ENCODE assay signal across 8 mouse cellular contexts in the genomic region with DNA sequence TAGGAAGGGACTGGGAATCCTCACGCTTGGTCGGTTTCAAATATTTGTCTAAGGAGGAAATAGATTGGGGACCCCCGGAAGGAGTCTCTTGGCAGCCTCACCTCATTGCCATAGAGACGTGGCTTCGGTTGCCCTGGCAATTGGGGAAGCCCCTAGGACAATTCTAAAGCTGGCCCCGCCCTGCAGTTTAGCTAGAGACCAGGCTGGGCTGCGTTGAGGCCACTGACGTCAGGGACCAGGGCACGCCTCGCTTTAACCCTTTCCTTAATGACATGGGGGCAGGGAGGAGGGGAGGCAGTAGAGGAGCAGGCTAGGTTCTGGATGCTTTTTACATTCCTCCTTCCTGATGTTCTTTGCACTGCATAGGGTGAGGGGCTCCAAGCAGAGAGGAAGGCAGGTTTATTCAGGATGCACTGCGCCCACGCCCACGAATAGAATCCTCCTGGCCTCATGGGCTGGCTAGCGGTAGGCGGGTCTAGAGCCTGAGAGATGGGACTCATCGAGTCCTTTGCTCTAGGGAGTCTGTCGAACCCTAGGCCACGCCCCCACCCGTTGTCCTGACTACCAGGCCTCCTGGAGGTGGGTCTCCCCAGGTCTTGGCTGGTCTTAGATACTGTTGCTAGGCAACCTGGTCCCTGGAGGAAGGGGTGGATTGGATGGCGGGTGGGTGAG. TPM values are rescaled to one million over a fixed set of nuclear protein-coding genes. Genes with fewer than 3 reads are reported as not detected.
DNase-seq lines count a peak whose midpoint lies in the region; ATAC-seq and TF ChIP-seq lines count a peak whose summit lies in the region.

No protein-coding gene starts in this region.

- H3K27me3 ChIP-seq in heart, embryonic 11.5 days (ENCODE audit: control insufficient read depth, insufficient read depth, low read length) = no peaks in the 10 kb centered on the region
- H3K27me3 ChIP-seq in liver, embryonic 16.5 days (ENCODE audit: control insufficient read depth, insufficient read depth, low read depth, low read length) = peaks cover 18% of the 10 kb centered on the region
- H3K27me3 ChIP-seq in neural tube, embryonic 14.5 days (ENCODE audit: control insufficient read depth, insufficient read depth, low read length) = no peaks in the 10 kb centered on the region
- no peaks in the 10 kb centered on the region for H3K27me3 ChIP-seq in thymus, adult 2 months (ENCODE audit: control insufficient read depth, insufficient read depth, low read length)

- TF ChIP-seq CTCF in embryonic fibroblast, embryonic 13.5 days (IDR thresholded peaks at IDR 0.05; ENCODE audit: borderline replicate concordance, insufficient read depth, low read length) = no peak
- TF ChIP-seq CTCF in thymus, adult 2 months (IDR thresholded peaks at IDR 0.05; ENCODE audit: borderline replicate concordance, control insufficient read depth, extremely low read depth, insufficient read depth, low read length, poor library complexity) = no peak

- no peak overlapping the region for H3K9ac ChIP-seq in heart, embryonic 11.5 days (ENCODE audit: low read depth, low read length)
- no peak overlapping the region for H3K9ac ChIP-seq in liver, embryonic 16.5 days (ENCODE audit: low read depth, low read length)
- H3K9ac ChIP-seq in neural tube, embryonic 14.5 days (replicated peaks; ENCODE audit: low read depth, low read length) = peak overlapping the region; percentile 42; the same call in 1 of the 2 replicates

- ATAC-seq in heart, embryonic 11.5 days (replicated peaks; ENCODE audit: insufficient number of reproducible peaks, low FRiP score, low TSS enrichment) = peak; percentile 71
- ATAC-seq in liver, embryonic 16.5 days (ENCODE audit: low read depth) = peak; percentile 16; the same call in 1 of the 2 replicates
- ATAC-seq in neural tube, embryonic 14.5 days (ENCODE audit: low read depth) = peak; percentile 94

- H3K4me1 ChIP-seq in embryonic fibroblast, embryonic 13.5 days (ENCODE audit: control insufficient read depth, insufficient read depth, low read length) = peaks cover 11% of the 10 kb centered on the region
- H3K4me1 ChIP-seq in heart, embryonic 11.5 days (ENCODE audit: control insufficient read depth, insufficient read depth, low read length) = peaks cover 38% of the 10 kb centered on the region
- peaks cover 9% of the 10 kb centered on the region for H3K4me1 ChIP-seq in liver, embryonic 16.5 days (ENCODE audit: control insufficient read depth, low read depth, low read length)
- H3K4me1 ChIP-seq in neural tube, embryonic 14.5 days (ENCODE audit: control insufficient read depth, insufficient read depth, low read length) = peaks cover 55% of the 10 kb centered on the region
- H3K4me1 ChIP-seq in thymus, adult 2 months (replicated peaks; ENCODE audit: control insufficient read depth, insufficient read depth, low read length) = peaks cover 39% of the 10 kb centered on the region

- peaks cover 8% of the 10 kb centered on the region; the same call in 1 of the 2 replicates for H3K36me3 ChIP-seq in heart, embryonic 11.5 days (ENCODE audit: control insufficient read depth, insufficient read depth, low read length)
- H3K36me3 ChIP-seq in liver, embryonic 16.5 days (ENCODE audit: control insufficient read depth, insufficient read depth) = no peaks in the 10 kb centered on the region
- H3K36me3 ChIP-seq in neural tube, embryonic 14.5 days (ENCODE audit: control insufficient read depth, insufficient read depth, low read length) = peaks cover 23% of the 10 kb centered on the region; the same call in 1 of the 2 replicates
- peaks cover 24% of the 10 kb centered on the region for H3K36me3 ChIP-seq in thymus, adult 2 months (ENCODE audit: control insufficient read depth, insufficient read depth, low read length)

- under 1% methylated on average over 20 of the region's 20 CpGs for WGBS in heart, embryonic 11.5 days (ENCODE audit: insufficient replicate concordance)
- WGBS in liver, embryonic 16.5 days (ENCODE audit: insufficient replicate concordance) = 5% methylated on average over 20 of the region's 20 CpGs
- 2% methylated on average over 20 of the region's 20 CpGs for WGBS in neural tube, embryonic 14.5 days
- 21% methylated on average over 20 of the region's 20 CpGs for WGBS in thymus, adult 2 months

- H3K9me3 ChIP-seq in heart, embryonic 11.5 days (replicated peaks; ENCODE audit: control insufficient read depth, low read length) = no peaks in the 10 kb centered on the region
- no peaks in the 10 kb centered on the region for H3K9me3 ChIP-seq in liver, embryonic 16.5 days (replicated peaks; ENCODE audit: control insufficient read depth, low read length)
- no peaks in the 10 kb centered on the region for H3K9me3 ChIP-seq in neural tube, embryonic 14.5 days (ENCODE audit: control insufficient read depth, low read length)

- peak; percentile 94 for DNase-seq in CD4-positive, CD25-positive, alpha-beta regulatory T cell, adult 2 months (ENCODE audit: low read depth, low spot score)
- peak; percentile 74 for DNase-seq in adrenal gland, postnatal 10 days
- peak; percentile 23 to 47 for DNase-seq in kidney, postnatal 36 days
- DNase-seq in thymus, adult 2 months = peak; percentile 71

- H3K4me2 ChIP-seq in heart, embryonic 11.5 days = peak overlapping the region; percentile 60
- H3K4me2 ChIP-seq in liver, embryonic 16.5 days (ENCODE audit: low read depth, low read length) = 0 out of 2 replicates have a peak overlapping the region, but pooled peaks have one; percentile 8
- peak overlapping the region; percentile 52 for H3K4me2 ChIP-seq in neural tube, embryonic 14.5 days (ENCODE audit: low read depth, low read length)

- H3K4me3 ChIP-seq in embryonic fibroblast, embryonic 13.5 days (ENCODE audit: insufficient read depth, low read length) = peak overlapping the region; percentile 17
- H3K4me3 ChIP-seq in heart, embryonic 11.5 days (ENCODE audit: low read depth, low read length) = peak overlapping the region; percentile 24
- no peak overlapping the region for H3K4me3 ChIP-seq in liver, embryonic 16.5 days (ENCODE audit: low read depth, low read length)
- H3K4me3 ChIP-seq in neural tube, embryonic 14.5 days (ENCODE audit: low read depth, low read length) = peak overlapping the region; percentile 19
- peak overlapping the region; percentile 0; the same call in 1 of the 2 replicates for H3K4me3 ChIP-seq in thymus, adult 2 months (ENCODE audit: control insufficient read depth, insufficient read depth, low read length)

- no peak for TF ChIP-seq POLR2A in embryonic fibroblast, embryonic 13.5 days (IDR thresholded peaks at IDR 0.05; ENCODE audit: low read depth, low read length)
- TF ChIP-seq POLR2A in thymus, adult 2 months (IDR thresholded peaks at IDR 0.05; ENCODE audit: control insufficient read depth, extremely low read depth, insufficient read depth, low read length, poor library complexity) = no peak

- H3K27ac ChIP-seq in embryonic fibroblast, embryonic 13.5 days (ENCODE audit: insufficient read depth, low read length) = peak overlapping the region; percentile 94
- 0 out of 2 replicates have a peak overlapping the region, but pooled peaks have one; percentile 32 for H3K27ac ChIP-seq in heart, embryonic 11.5 days (ENCODE audit: low read depth, low read length)
- no peak overlapping the region for H3K27ac ChIP-seq in liver, embryonic 16.5 days (ENCODE audit: low read length)
- peak overlapping the region; percentile 96 for H3K27ac ChIP-seq in neural tube, embryonic 14.5 days (ENCODE audit: low read depth, low read length)
- peak overlapping the region; percentile 10; the same call in 1 of the 2 replicates for H3K27ac ChIP-seq in thymus, adult 2 months (ENCODE audit: control insufficient read depth, insufficient read depth, low read length)

RNA-seq across cellular contexts. Expression of a gene that starts 12.5 kb away (rescaled TPM):
- 10 to 100 TPM; 29.9 to 37.6 TPM for total RNA-seq in adrenal gland, postnatal 10 days (2021)
- 69.8 and 77.7 TPM in 2 replicates for polyA plus RNA-seq in embryonic fibroblast, embryonic 13.5 days (2011; ENCODE audit: insufficient read length, low read depth, missing spikeins)
- 10.2 and 10.4 TPM in 2 replicates for polyA plus RNA-seq in heart, embryonic 11.5 days (2014; fragmentation: Nextera tagmentation; extraction: Ambion mirVana)
- polyA plus RNA-seq in liver, embryonic 16.5 days (2015; fragmentation: Nextera tagmentation; extraction: Ambion mirVana) = 0.40 and 0.53 TPM in 2 replicates
- 24.9 and 31.6 TPM in 2 replicates for polyA plus RNA-seq in neural tube, embryonic 14.5 days (2014; fragmentation: Nextera tagmentation; extraction: Ambion mirVana)
- polyA plus RNA-seq in thymus, adult 2 months (2012; rRNA removed) = 71.7 and 72.1 TPM in 2 replicates

RNA-seq across cellular contexts. Expression of a gene that starts 14.1 kb away (rescaled TPM):
- total RNA-seq in adrenal gland, postnatal 10 days (2021) = 1,000 to 10,000 TPM; 1,467 to 1,540 TPM
- polyA plus RNA-seq in embryonic fibroblast, embryonic 13.5 days (2011; ENCODE audit: insufficient read length, low read depth, missing spikeins) = 47.4 and 57.9 TPM in 2 replicates
- 94.1 and 111 TPM in 2 replicates for polyA plus RNA-seq in heart, embryonic 11.5 days (2014; fragmentation: Nextera tagmentation; extraction: Ambion mirVana)
- polyA plus RNA-seq in liver, embryonic 16.5 days (2015; fragmentation: Nextera tagmentation; extraction: Ambion mirVana) = 127 and 138 TPM in 2 replicates
- polyA plus RNA-seq in neural tube, embryonic 14.5 days (2014; fragmentation: Nextera tagmentation; extraction: Ambion mirVana) = 49.5 and 57.2 TPM in 2 replicates
- 88.5 and 110 TPM in 2 replicates for polyA plus RNA-seq in thymus, adult 2 months (2012; rRNA removed)

RNA-seq across cellular contexts. Expression of a gene that starts 24.6 kb away (rescaled TPM):
- total RNA-seq in adrenal gland, postnatal 10 days (2021) = 10 to 100 TPM; 35.0 to 76.1 TPM
- polyA plus RNA-seq in embryonic fibroblast, embryonic 13.5 days (2011; ENCODE audit: insufficient read length, low read depth, missing spikeins) = 0.52 and 0.60 TPM in 2 replicates
- 0.13 TPM in 1 of 2 replicates, not detected in the other for polyA plus RNA-seq in heart, embryonic 11.5 days (2014; fragmentation: Nextera tagmentation; extraction: Ambion mirVana)
- 5.0 and 6.0 TPM in 2 replicates for polyA plus RNA-seq in liver, embryonic 16.5 days (2015; fragmentation: Nextera tagmentation; extraction: Ambion mirVana)
- polyA plus RNA-seq in neural tube, embryonic 14.5 days (2014; fragmentation: Nextera tagmentation; extraction: Ambion mirVana) = 3.7 TPM in 1 of 2 replicates, not detected in the other
- polyA plus RNA-seq in thymus, adult 2 months (2012; rRNA removed) = 1.3 TPM in 1 of 2 replicates, not detected in the other

RNA-seq across cellular contexts. Expression of a gene that starts 28.9 kb away (rescaled TPM):
- total RNA-seq in adrenal gland, postnatal 10 days (2021) = 10 to 100 TPM; 15.7 to 23.0 TPM
- 27.7 and 32.1 TPM in 2 replicates for polyA plus RNA-seq in embryonic fibroblast, embryonic 13.5 days (2011; ENCODE audit: insufficient read length, low read depth, missing spikeins)
- 18.6 and 18.9 TPM in 2 replicates for polyA plus RNA-seq in heart, embryonic 11.5 days (2014; fragmentation: Nextera tagmentation; extraction: Ambion mirVana)
- 4.4 and 5.1 TPM in 2 replicates for polyA plus RNA-seq in liver, embryonic 16.5 days (2015; fragmentation: Nextera tagmentation; extraction: Ambion mirVana)
- polyA plus RNA-seq in neural tube, embryonic 14.5 days (2014; fragmentation: Nextera tagmentation; extraction: Ambion mirVana) = 19.0 and 19.2 TPM in 2 replicates
- polyA plus RNA-seq in thymus, adult 2 months (2012; rRNA removed) = 52.4 and 55.7 TPM in 2 replicates

RNA-seq across cellular contexts. Expression of a gene that starts 33.7 kb away (rescaled TPM):
- 10 to 100 TPM; 43.5 to 50.5 TPM for total RNA-seq in adrenal gland, postnatal 10 days (2021)
- 78.6 and 89.1 TPM in 2 replicates for polyA plus RNA-seq in embryonic fibroblast, embryonic 13.5 days (2011; ENCODE audit: insufficient read length, low read depth, missing spikeins)
- polyA plus RNA-seq in heart, embryonic 11.5 days (2014; fragmentation: Nextera tagmentation; extraction: Ambion mirVana) = 27.3 and 29.9 TPM in 2 replicates
- polyA plus RNA-seq in liver, embryonic 16.5 days (2015; fragmentation: Nextera tagmentation; extraction: Ambion mirVana) = 17.5 and 18.2 TPM in 2 replicates
- polyA plus RNA-seq in neural tube, embryonic 14.5 days (2014; fragmentation: Nextera tagmentation; extraction: Ambion mirVana) = 28.8 and 37.8 TPM in 2 replicates
- polyA plus RNA-seq in thymus, adult 2 months (2012; rRNA removed) = 36.5 and 43.4 TPM in 2 replicates

Comparison
In these comparisons a context has a peak if more than half of its experiments do, and no peak if none do; other contexts are left out.
1. DNase-seq: peak in every context shown above with its lines; median percentile 94 in CD4-positive, CD25-positive, alpha-beta regulatory T cell, adult 2 months; 74 in adrenal gland, postnatal 10 days; 71 in thymus, adult 2 months; 35 in kidney, postnatal 36 days.
2. ATAC-seq: peak in every context shown above with its lines; median percentile 94 in neural tube, embryonic 14.5 days; 71 in heart, embryonic 11.5 days; 16 in liver, embryonic 16.5 days.
3. H3K4me2 ChIP-seq: peak in every context shown above with its lines; median percentile 60 in heart, embryonic 11.5 days; 52 in neural tube, embryonic 14.5 days; 8 in liver, embryonic 16.5 days.